Mouse (Mus musculus) CD4-positive, CD25-positive, alpha-beta regulatory T cell, adult 4 months (primary cell): Measurements from ENCODE around the gene Angptl7. TPM values are rescaled to one million over a fixed set of nuclear protein-coding genes. Genes with fewer than 3 reads are reported as not detected.

ENCODE experiments used
- ATAC-seq: one replicate; pipeline ENCODE4 v1.8.0; 2017
- polyA plus RNA-seq, 2 experiments: library from polyadenylated mRNA; unstranded; fragments of 100-300 nt; shearing (Covaris generic); gene quantifications; one replicate each; pipeline ENCODE4 v1.2.1; 2017

Angptl7 gene
- polyA plus RNA-seq, 2 experiments from 2014 or later, result 0.59 to 0.65 TPM

DNA sequence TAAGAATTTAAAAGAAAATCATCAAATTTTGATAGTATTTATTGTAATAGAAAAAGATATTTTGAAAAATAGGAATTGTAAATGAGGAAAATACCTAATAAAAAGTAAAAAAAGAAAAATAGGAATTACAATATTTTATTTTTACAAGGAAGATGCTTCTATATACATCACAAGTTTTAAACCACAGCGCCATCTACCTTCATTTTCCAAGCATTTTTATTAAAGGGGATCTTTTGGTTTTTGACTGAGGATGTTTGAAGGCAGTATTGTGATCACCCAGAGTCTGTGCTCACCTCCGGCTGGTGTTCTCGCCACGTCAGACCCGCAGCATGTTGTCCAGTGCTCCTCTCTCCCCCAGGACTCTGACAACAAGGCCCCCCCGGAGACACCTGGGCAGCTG is 5.1 kb downstream of the Angptl7 start:
- ATAC-seq, result no peak

- no peak for ATAC-seq
These were observed 8.8 kb downstream of the Angptl7 start for GRCm38 (mm10) chr4:148491448-148491847.

GRCm38 (mm10) chr4:148490502-148490901 is 9.8 kb downstream of the Angptl7 start:
- no peak for ATAC-seq

DNA sequence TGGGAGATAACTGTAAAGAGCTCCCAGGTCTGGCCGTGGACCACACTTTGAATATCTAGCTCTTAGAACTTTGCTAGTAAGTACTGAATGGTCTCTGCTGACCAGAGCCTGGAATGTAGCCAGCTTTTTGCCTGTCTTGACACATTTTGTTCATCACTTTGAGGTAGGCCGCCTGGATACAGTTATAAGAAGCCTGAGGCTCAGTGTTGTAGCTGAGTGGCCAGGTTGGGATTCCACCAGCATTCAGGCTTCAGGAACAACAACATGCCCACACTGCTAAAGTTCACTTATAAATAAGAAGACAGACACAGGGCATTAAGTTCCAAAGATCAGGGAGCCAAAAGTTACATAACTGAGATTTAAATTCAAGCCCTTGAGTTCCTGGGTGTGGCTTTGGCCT is 12.4 kb downstream of the Angptl7 start:
- no peak for ATAC-seq

DNA sequence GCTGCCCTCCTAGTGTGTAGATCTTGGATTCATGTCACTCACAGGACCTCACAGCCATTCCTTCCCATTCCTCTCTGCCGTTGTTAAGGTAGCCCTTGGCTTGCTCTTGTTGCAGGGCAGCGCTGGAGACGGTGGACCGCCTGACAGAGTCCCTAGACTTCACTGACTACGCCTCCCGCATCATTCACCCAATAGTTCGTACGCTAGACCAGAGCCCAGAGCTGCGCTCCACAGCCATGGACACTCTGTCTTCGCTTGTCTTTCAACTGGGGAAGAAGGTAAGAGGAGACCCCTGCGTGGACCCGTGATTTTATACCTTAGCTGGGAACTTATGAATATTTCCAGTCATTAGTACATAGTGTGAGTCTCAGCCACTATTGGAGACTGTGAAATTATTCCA is 15.7 kb downstream of the Angptl7 start:
- ATAC-seq, result no peak

- no peak for ATAC-seq
These were observed 18.6 kb downstream of the Angptl7 start for GRCm38 (mm10) chr4:148481557-148482168.

DNA sequence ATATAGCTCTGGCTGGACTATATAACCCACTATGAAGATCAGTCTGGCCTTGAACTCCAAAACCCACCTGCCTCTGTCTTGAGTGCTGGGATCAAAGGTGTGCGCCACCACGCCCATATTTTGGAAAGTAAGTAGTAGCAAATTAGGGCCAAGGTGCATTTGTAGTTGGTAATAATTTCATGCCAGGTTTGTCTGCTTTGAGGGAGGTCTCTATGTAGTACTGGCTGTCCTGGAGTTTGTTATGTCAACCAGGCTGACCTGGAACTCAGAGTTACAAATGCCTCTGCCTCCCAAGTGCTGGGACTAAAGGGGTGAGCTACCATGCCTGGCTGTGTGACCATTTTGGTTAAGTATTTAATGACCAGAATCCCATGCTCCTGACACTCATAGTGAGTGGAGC is 20.0 kb downstream of the Angptl7 start:
- ATAC-seq, result no peak

DNA sequence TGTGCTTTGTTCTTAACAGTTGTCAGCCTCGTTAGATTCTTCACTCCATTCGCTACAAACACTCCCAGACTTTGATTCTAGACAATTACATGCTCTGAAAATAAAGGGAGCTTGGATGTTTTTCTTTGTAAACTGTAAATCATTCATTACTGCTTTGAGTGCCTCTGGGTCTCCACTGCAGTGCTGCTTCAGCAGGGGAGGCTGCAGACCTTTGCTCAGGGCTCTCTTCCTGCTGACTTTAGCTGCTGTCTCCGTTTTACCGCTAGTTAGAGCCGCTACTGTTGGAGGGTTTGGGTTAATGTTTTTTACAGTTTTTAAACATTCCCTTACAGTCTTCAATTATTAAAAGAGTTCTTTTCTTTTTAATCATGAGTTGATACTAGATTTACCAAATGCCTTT is 26.8 kb downstream of the Angptl7 start:
- no peak for ATAC-seq

GRCm38 (mm10) chr4:148472436-148473174 is 27.7 kb downstream of the Angptl7 start:
- no peak for ATAC-seq

GRCm38 (mm10) chr4:148471363-148471806 is 28.9 kb downstream of the Angptl7 start:
- no peak for ATAC-seq

- no peak for ATAC-seq
These were observed 30.6 kb downstream of the Angptl7 start for GRCm38 (mm10) chr4:148469487-148470252.

DNA sequence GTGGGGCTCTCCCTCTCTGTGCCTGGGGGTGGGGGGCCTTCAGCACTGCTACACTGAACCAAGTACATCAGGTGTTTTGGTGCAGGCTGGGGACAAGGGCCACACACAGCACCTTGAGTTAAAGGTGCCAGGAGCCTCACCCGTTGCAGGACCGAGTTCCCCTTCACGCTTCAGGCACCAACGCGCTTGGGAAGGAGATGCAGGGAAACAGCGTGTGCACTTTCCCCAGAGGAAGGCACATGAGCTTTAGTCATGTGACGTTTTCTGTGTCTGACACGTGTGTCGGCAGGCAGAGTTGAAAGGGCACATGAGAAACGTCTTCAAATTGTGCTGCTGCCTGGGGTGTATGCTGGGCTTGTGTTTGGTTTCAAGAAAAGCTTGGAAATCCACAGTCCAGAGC is 31.9 kb downstream of the Angptl7 start:
- no peak for ATAC-seq

- ATAC-seq, result no peak
These were observed 33.7 kb downstream of the Angptl7 start for GRCm38 (mm10) chr4:148466511-148467079.

DNA sequence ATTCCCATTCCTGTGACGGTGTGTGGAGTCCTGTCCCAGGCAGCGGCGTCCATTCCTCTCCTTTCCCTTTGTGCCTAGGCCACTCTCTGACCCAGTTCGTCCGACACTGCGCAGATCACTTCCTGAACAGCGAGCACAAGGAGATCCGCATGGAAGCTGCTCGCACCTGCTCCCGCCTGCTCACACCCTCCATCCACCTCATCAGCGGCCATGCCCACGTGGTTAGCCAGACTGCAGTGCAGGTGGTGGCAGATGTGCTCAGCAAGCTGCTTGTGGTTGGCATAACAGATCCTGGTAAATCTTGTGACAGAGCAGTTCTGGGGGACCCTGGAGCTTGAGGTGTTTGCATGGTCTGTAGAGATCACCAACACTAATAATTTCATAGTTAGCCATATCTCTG is 35.4 kb downstream of the Angptl7 start:
- ATAC-seq, result no peak

DNA sequence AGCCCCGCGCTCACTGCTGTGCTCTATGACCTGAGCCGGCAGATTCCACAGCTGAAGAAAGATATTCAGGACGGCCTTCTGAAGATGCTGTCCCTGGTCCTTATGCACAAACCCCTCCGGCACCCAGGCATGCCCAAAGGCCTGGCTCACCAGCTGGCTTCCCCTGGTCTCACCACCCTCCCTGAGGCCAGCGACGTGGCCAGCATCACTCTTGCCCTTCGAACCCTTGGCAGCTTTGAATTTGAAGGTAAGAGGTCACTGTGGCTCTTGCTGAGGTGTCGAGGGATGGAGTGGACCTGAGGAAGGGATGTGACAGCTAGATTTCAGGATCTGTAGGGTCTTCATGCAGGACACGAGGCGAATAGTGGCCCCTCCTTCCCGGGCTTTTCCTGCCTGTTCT is 36.0 kb downstream of the Angptl7 start:
- ATAC-seq, result no peak

GRCm38 (mm10) chr4:148463208-148463960 is 36.9 kb downstream of the Angptl7 start:
- no peak for ATAC-seq

DNA sequence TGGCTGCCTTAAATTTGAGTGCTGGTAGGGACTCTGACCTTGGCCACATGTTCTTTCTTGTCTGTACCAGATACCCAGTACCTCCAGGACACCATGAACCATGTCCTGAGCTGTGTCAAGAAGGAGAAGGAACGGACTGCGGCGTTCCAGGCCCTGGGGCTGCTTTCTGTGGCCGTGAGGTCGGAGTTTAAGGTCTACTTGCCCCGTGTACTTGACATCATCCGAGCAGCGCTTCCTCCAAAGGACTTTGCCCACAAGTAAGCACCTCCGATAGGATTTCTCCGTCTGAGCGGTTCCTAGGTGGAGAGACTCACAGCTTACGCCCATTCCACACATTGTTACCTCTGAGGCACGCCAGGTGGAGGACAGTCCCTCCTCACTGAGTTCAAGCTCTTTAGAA is 37.5 kb downstream of the Angptl7 start:
- ATAC-seq, result no peak

GRCm38 (mm10) chr4:148461772-148462171 is 38.5 kb downstream of the Angptl7 start:
- no peak for ATAC-seq

- no peak for ATAC-seq
These were observed 39.5 kb downstream of the Angptl7 start for GRCm38 (mm10) chr4:148460656-148461284.

DNA sequence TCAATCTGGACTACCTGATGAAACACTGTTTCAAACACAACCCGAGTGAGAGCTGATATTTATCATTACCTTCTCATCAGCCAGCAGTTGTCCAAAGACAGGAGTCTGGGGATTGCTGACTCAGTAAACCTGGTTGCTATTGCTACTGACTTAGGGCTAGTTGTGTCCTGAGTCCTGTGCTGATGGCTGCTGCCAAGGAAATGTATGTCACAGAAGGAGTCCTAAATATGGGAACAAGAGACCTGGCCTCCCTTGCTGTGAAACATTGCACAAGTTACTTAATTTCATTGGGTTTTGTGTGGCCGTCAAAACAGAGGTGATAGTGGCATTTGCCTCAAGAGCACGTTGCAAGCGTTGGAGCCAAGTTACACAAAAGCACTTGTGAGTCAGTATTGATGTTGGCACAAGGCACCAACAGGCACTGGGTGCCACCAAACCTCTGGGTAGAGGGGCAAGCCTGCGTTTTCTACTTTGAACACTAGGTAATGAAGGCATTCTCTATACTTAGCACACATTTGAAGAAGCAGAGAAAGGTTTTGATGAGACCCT is 44.7 kb downstream of the Angptl7 start:
- ATAC-seq, result no peak

DNA sequence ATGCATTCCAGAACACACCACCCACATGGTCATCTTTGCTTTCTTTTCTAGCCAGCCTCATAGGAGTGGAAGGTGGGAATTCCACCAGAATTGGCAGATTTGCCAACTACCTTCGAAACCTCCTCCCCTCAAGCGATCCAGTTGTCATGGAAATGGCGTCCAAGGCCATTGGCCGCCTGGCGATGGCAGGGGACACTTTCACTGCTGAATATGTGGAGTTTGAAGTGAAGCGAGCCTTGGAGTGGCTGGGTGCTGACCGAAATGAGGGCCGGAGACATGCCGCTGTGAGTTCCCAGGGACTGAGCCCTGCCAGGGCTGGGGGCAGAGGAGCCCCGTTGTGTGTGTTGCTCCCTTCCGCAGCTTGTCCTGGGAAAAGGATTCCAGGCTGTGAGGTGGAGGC is 46.6 kb downstream of the Angptl7 start:
- no peak for ATAC-seq

DNA sequence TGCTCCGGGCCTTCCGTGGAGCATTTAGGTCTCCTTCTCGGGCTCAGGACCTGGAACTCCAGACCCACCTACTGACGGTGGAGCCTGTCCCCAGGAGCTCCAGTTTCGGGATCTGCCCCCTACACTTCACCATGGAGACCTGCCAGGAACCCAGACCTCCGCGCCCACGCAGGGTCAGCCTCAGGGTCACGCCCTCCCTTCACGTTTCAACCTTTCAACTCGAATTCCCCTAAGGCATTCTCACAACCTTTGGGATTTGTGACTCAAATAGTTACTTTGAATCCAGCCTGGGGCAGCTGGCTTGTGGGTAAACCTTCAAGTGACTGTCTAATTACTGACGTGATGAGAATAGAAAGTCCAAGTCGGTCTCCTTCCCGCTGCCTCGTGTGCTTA is 51.4 kb downstream of the Angptl7 start:
- ATAC-seq, result no peak
